Mouse (Mus musculus): ENCODE data around the gene Akap6. TPM values are rescaled to one million over a fixed set of nuclear protein-coding genes. Genes with fewer than 3 reads are reported as not detected.

Gene Akap6
- polyA plus RNA-seq, 1 experiment from 2014 or later = 0.03 TPM

DNA sequence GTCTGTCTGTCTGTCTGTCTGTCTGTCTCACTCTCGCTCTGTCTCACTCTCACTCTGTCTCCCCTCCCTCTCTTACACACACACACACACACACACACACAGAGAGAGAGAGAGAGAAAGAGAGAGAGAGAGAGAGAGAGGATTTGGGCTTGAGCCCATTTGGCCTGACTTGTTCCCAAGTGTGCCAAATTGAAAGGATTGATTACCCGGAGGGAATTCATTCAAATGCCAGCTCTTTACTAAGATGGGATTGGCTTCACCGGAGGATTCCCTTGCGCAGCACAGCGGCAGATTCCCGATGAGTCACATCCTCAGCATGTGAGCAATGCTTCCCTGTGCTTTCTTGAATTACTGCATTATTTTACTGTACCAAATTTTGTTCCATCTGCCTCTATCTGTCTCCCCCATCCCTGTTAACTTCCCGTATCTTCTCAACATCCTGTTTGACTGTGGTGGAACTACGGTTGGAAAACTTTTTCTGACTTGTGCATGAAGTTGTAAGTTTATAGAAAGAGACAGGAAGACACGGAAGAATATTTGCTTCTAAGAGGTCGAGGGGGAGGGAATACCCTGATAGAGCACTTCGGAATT lies 447.4 kb downstream of the Akap6 start:
- WGBS (ENCODE audit: missing documents) = 67% methylated on average over 10 of the region's 11 CpGs
- no peak overlapping the region for H3K4me3 ChIP-seq (ENCODE audit: inconsistent target)
- H3K27ac ChIP-seq = no peak overlapping the region
- no peaks in the 10 kb centered on the region for H3K79me2 ChIP-seq (ENCODE audit: inconsistent target)
- no peaks in the 10 kb centered on the region for H3K36me3 ChIP-seq (ENCODE audit: inconsistent target)

DNA sequence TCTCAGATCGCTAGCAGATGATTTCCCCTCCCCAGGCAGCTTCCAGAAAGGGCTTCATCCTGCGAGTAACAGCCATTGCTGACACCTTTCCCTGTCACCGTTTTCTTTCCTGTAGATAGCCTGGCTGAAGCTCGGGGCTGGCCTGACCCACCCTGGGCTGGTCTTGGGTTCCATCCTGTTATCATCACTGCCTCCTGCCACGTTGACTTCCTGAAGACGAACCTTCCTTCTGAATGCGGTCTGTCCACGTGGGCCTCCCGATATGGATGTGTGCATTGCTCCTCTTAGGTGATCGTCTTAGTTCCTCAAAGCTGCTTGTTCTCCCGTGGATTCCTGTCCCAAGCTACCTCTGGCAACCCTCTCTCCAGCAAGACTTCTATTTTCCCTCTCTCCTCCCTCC lies 448.5 kb downstream of the Akap6 start:
- Histone ChIP-seq H3K36me3 (ENCODE audit: inconsistent target) (no peaks in the 10 kb centered on the region), H3K27ac (no peak overlapping the region), H3K4me3 (ENCODE audit: inconsistent target) (no peak overlapping the region), H3K79me2 (ENCODE audit: inconsistent target) (no peaks in the 10 kb centered on the region)
- 56% methylated on average over 11 of the region's 11 CpGs for WGBS (ENCODE audit: missing documents)

GRCm38 (mm10) chr12:53168189-53169003 lies 469.2 kb downstream of the Akap6 start:
- Histone ChIP-seq H3K27ac (no peak overlapping the region), H3K4me3 (ENCODE audit: inconsistent target) (no peak overlapping the region), H3K79me2 (ENCODE audit: inconsistent target) (no peaks in the 10 kb centered on the region), H3K36me3 (ENCODE audit: inconsistent target) (no peaks in the 10 kb centered on the region)
- whole genome bisulfite sequencing (ENCODE audit: missing documents) = 90% methylated on average over 8 of the region's 8 CpGs

DNA sequence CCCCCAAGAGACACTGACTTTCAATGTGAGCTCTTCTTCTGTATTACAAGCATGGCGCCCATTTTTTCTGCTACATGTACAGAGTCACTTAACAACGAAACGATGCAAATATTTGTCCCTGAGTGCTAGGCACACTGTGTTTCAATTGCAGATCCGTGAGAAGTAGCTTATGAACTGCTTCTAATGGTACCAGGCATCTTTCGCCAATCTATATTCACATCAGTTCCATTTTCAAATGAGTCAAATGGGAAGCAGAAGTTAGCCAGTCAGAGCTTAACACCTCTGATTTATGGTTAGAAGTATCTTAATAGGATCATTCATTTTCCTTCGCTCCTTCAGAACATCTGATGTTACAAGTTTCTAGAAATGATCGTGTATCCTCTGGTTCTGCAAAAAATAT lies 492.3 kb downstream of the Akap6 start:
- no peak overlapping the region for H3K4me3 ChIP-seq (ENCODE audit: inconsistent target)
- WGBS (ENCODE audit: missing documents) = 86% methylated on average over 7 of the region's 7 CpGs
- no peaks in the 10 kb centered on the region for H3K36me3 ChIP-seq (ENCODE audit: inconsistent target)
- H3K27ac ChIP-seq = no peak overlapping the region
- H3K79me2 ChIP-seq (ENCODE audit: inconsistent target) = no peaks in the 10 kb centered on the region

DNA sequence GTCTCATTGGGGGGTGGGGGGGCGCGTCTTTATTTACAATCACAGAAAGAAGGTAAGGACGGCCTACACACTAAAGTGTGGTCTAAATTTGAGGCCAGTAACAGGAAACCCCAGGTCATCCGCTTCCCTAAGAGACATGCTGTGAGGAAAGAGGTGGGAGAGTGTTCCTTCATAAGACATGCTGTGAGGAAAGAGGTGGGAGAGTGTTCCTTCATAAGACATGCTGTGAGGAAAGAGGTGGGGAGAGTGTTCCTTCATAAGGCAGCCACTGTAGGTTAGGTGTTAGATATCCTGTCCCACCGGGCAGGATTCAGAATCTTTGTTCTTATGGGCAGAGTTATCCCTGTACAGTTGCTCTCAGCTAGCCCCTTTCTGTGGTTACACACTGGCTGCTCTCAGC lies 494.5 kb downstream of the Akap6 start:
- Histone ChIP-seq H3K4me3 (ENCODE audit: inconsistent target) (no peak overlapping the region), H3K27ac (no peak overlapping the region), H3K36me3 (ENCODE audit: inconsistent target) (no peaks in the 10 kb centered on the region), H3K79me2 (ENCODE audit: inconsistent target) (no peaks in the 10 kb centered on the region)
- WGBS (ENCODE audit: missing documents) = 86% methylated on average over 5 of the region's 5 CpGs

Other genes starting within 250 kb of the Akap6 start
- gene Arhgap5, start 195.4 kb upstream of the Akap6 start, polyA plus RNA-seq (2018) = 11.5 to 14.6 TPM (median 12.3 TPM) in 3 replicates